Mouse (Mus musculus) skeletal muscle tissue, adult 2 months (tissue): ENCODE data around the gene Tmem174.

Experiments
- DNase-seq: peaks from one replicate; pipeline ENCODE4 v3.0.0-alpha.2; 2012; ENCODE audit warnings: low read depth, low spot score

The Tmem174 gene

GRCm38 (mm10) chr13:98633641-98634484, 3.3 kb downstream of the Tmem174 start:
- DNase-seq = no peak

- DNase-seq = peak; percentile 4
Observed at GRCm38 (mm10) chr13:98632306-98632942, 4.8 kb downstream of the Tmem174 start.

GRCm38 (mm10) chr13:98631105-98631838, 5.9 kb downstream of the Tmem174 start:
- no peak for DNase-seq

GRCm38 (mm10) chr13:98626736-98627135, 10.5 kb downstream of the Tmem174 start:
- DNase-seq = no peak

GRCm38 (mm10) chr13:98624506-98624905, 12.7 kb downstream of the Tmem174 start:
- no peak for DNase-seq

GRCm38 (mm10) chr13:98622881-98623549, 14.2 kb downstream of the Tmem174 start:
- no peak for DNase-seq

- DNase-seq = no peak
Observed at GRCm38 (mm10) chr13:98617429-98618067, 19.7 kb downstream of the Tmem174 start.

- DNase-seq = peak; percentile 14
Observed at GRCm38 (mm10) chr13:98607885-98608477, 29.2 kb downstream of the Tmem174 start.

- DNase-seq = no peak
Observed at GRCm38 (mm10) chr13:98603799-98604198, 33.4 kb downstream of the Tmem174 start.

GRCm38 (mm10) chr13:98596746-98597145, 40.5 kb downstream of the Tmem174 start:
- no peak for DNase-seq

- no peak for DNase-seq
Observed at GRCm38 (mm10) chr13:98594726-98595141, 42.5 kb downstream of the Tmem174 start.

GRCm38 (mm10) chr13:98593938-98594539, 43.2 kb downstream of the Tmem174 start:
- DNase-seq = no peak

- DNase-seq = no peak
Observed at GRCm38 (mm10) chr13:98591406-98591805, 45.8 kb downstream of the Tmem174 start.

GRCm38 (mm10) chr13:98590693-98591389, 46.4 kb downstream of the Tmem174 start:
- DNase-seq = no peak

- DNase-seq = no peak
Observed at GRCm38 (mm10) chr13:98589572-98589971, 47.6 kb downstream of the Tmem174 start.

- DNase-seq = peak; percentile 37
Observed at GRCm38 (mm10) chr13:98588951-98589501, 48.2 kb downstream of the Tmem174 start.

GRCm38 (mm10) chr13:98588480-98588879, 48.7 kb downstream of the Tmem174 start:
- DNase-seq = no peak

- no peak for DNase-seq
Observed at GRCm38 (mm10) chr13:98587639-98588038, 49.6 kb downstream of the Tmem174 start.

- DNase-seq = no peak
Observed at GRCm38 (mm10) chr13:98586817-98587575, 50.2 kb downstream of the Tmem174 start.
